Mouse (Mus musculus) lung, embryonic 14.5 days (tissue): ENCODE results near the gene Pdzd2. TPM values are rescaled to one million over a fixed set of nuclear protein-coding genes. Genes with fewer than 3 reads are reported as not detected.
A peak's percentile ranks its signal among the peaks of the same experiment; 100 is the strongest.

Experiments
- ATAC-seq: fragments of 200-750 bp; cut with Nextera tagmentation; 2 replicates; pipeline ENCODE4 v1.8.0; 2017; ENCODE audit warnings: mild to moderate bottlenecking, moderate TSS enrichment, moderate library complexity; ENCODE audit not compliant: insufficient read depth
- DNase-seq: peaks from one replicate; pipeline ENCODE4 v3.0.0-alpha.2; 2015
- H3K27ac ChIP-seq: fragments of 300-500 bp; sonication (generic); 2 replicates; pipeline ENCODE4 v1.5.1; 2014; ENCODE audit warnings: low read depth, mild to moderate bottlenecking, moderate library complexity
- H3K27me3 ChIP-seq: fragments of 300-500 bp; sonication (generic); 2 replicates; pipeline ENCODE4 v1.6.1; 2014; ENCODE audit warnings: low read length, control low read depth; ENCODE audit not compliant: insufficient read depth
- H3K36me3 ChIP-seq: fragments of 300-500 bp; sonication (generic); 2 replicates; pipeline ENCODE4 v1.6.1; 2014; ENCODE audit warnings: control low read depth; ENCODE audit not compliant: insufficient read depth
- H3K4me1 ChIP-seq: fragments of 300-500 bp; sonication (generic); 2 replicates; pipeline ENCODE4 v1.6.1; 2014; ENCODE audit warnings: antibody characterized with exemption, control low read depth; ENCODE audit not compliant: insufficient read depth
- H3K4me2 ChIP-seq: fragments of 300-500 bp; sonication (generic); 2 replicates; pipeline ENCODE4 v1.6.1; 2014; ENCODE audit warnings: mild to moderate bottlenecking
- H3K4me3 ChIP-seq: fragments of 300-500 bp; sonication (generic); 2 replicates; pipeline ENCODE4 v1.5.1; 2014; ENCODE audit warnings: low read depth, low read length
- H3K9ac ChIP-seq: fragments of 300-500 bp; sonication (generic); 2 replicates; pipeline ENCODE4 v1.6.1; 2014
- H3K9me3 ChIP-seq: fragments of 300-500 bp; sonication (generic); 2 replicates; pipeline ENCODE4 v1.6.1; 2016; ENCODE audit warnings: low read depth, low read length, control low read depth
- CTCF ChIP-seq: IDR thresholded peaks from 2 replicates; pipeline ENCODE4 v1.5.1; 2016; ENCODE audit warnings: antibody characterized with exemption, low read depth
- WGBS: fragments of 180-500 bp; shearing (Covaris S2); extraction: QIAGEN DNeasy Blood & Tissue Kit; methylation state at CpG from one replicate; pipeline ENCODE4 v1.1.7; 2014; 5-methylcytosine and 5-hydroxymethylcytosine counted together
- polyA plus RNA-seq: library from polyadenylated mRNA; unstranded; fragments of >200 nt; fragmentation: Nextera tagmentation; extraction: Ambion mirVana; gene quantifications from 2 replicates; pipeline ENCODE4 v1.2.1, GENCODE M21; 2014

Gene Pdzd2
- polyA plus RNA-seq, 1 experiment from 2014 or later = 24.1 TPM

DNA sequence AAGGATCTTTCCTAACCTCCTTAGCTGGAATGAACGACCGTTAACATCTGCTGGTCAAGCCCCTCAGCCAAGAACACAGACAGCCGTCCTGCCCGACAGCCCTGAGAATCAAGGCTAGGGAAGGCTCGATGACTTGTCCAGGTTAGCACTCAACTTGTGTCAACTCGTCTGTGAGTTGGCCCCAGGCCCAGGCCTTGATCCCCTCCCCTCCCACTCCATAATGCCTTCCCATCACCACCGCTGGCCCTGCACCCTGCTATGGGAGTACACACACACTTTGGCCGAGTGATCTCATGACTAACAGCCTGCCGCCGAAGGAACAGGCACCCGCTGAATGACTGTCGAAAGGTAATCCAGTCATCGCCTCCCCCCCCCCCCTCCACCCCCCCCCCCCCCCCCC is 355.0 kb downstream of the Pdzd2 start:
- DNase-seq (no peak), ATAC-seq (no peak)
- Histone ChIP-seq H3K27me3 (no peaks in the 10 kb centered on the region), H3K9me3 (no peaks in the 10 kb centered on the region), H3K4me1 (no peaks in the 10 kb centered on the region), H3K4me2 (no peak overlapping the region), H3K9ac (no peak overlapping the region), H3K4me3 (no peak overlapping the region), H3K27ac (no peak overlapping the region), H3K36me3 (peaks cover 5% of the 10 kb centered on the region; the same call in 1 of the 2 replicates)
- 48% methylated on average over 13 of the region's 13 CpGs for WGBS
- no peak for TF ChIP-seq CTCF

GRCm38 (mm10) chr15:12380548-12380947 is 359.2 kb downstream of the Pdzd2 start:
- Histone ChIP-seq H3K4me1 (peaks cover 11% of the 10 kb centered on the region), H3K4me2 (no peak overlapping the region), H3K4me3 (no peak overlapping the region), H3K27me3 (no peaks in the 10 kb centered on the region), H3K9ac (no peak overlapping the region), H3K27ac (no peak overlapping the region), H3K9me3 (no peaks in the 10 kb centered on the region), H3K36me3 (no peaks in the 10 kb centered on the region)
- peak; percentile 59 for TF ChIP-seq CTCF
- DNase-seq (peak; percentile 56), ATAC-seq (no peak)
- 49% methylated on average over 5 of the region's 5 CpGs for WGBS

- H3K27me3 ChIP-seq = no peaks in the 10 kb centered on the region
- H3K4me2 ChIP-seq = no peak overlapping the region
- ATAC-seq (no peak), DNase-seq (no peak)
- 94% methylated on average over 3 of the region's 3 CpGs for WGBS
- H3K4me1 ChIP-seq = peaks cover 11% of the 10 kb centered on the region
- no peak overlapping the region for H3K4me3 ChIP-seq
- no peak for TF ChIP-seq CTCF
- no peaks in the 10 kb centered on the region for H3K9me3 ChIP-seq
- H3K9ac ChIP-seq = no peak overlapping the region
- H3K36me3 ChIP-seq = no peaks in the 10 kb centered on the region
- no peak overlapping the region for H3K27ac ChIP-seq
These were observed 359.7 kb downstream of the Pdzd2 start for GRCm38 (mm10) chr15:12380057-12380456.

- H3K27ac ChIP-seq = no peak overlapping the region
- TF ChIP-seq CTCF = no peak
These were observed 361.9 kb downstream of the Pdzd2 start for GRCm38 (mm10) chr15:12377800-12378199.

DNA sequence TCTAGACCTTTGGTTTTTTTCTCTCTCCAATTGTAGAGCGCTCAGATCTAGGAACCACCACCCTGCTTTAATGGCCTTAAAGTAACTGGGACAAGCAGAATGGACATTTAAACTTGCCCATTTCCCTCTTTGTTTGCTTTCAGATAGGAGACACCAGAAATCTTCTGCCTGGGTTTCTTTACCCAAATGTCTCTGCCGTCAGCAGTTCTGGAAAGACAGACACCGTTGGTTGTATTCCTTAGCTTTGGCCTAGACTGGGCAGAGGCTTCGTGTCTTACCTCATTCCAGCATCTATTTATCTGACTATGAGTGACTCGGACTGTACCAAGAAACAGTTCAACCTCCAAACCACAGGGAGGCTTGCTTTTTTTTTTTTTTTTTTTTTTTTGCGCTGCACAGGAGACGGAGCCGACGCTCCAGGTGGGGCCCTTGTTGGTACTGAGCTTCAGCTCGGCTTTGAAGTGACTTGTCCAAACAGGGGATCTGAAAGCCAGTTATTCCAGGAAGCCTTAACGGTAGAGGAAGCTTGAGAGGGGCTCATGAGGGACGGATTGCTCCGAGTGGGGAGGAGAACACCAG is 363.1 kb downstream of the Pdzd2 start:
- DNase-seq (no peak), ATAC-seq (no peak)
- 40% methylated on average over 13 of the region's 13 CpGs for WGBS
- no peak; the same call in 1 of the 2 replicates for TF ChIP-seq CTCF
- H3K27ac ChIP-seq = peak overlapping the region; percentile 12; the same call in 1 of the 2 replicates
- H3K9me3 ChIP-seq = no peaks in the 10 kb centered on the region
- no peak overlapping the region; the same call in 1 of the 2 replicates for H3K4me3 ChIP-seq
- H3K27me3 ChIP-seq = no peaks in the 10 kb centered on the region
- no peak overlapping the region for H3K9ac ChIP-seq
- peaks cover 11% of the 10 kb centered on the region for H3K4me1 ChIP-seq
- peaks cover 2% of the 10 kb centered on the region; the same call in 1 of the 2 replicates for H3K36me3 ChIP-seq
- peak overlapping the region; percentile 65; the same call in 1 of the 2 replicates for H3K4me2 ChIP-seq

More at GRCm38 (mm10) chr15:12377800-12378199, 361.9 kb downstream of the Pdzd2 start:
- Histone ChIP-seq H3K9ac (no peak overlapping the region), H3K4me2 (no peak overlapping the region), H3K9me3 (no peaks in the 10 kb centered on the region), H3K36me3 (peaks cover 2% of the 10 kb centered on the region; the same call in 1 of the 2 replicates), H3K4me3 (no peak overlapping the region), H3K4me1 (peaks cover 11% of the 10 kb centered on the region), H3K27me3 (no peaks in the 10 kb centered on the region)
- no peak for DNase-seq
- ATAC-seq = no peak
- WGBS = 81% methylated on average over 10 of the region's 10 CpGs

DNA sequence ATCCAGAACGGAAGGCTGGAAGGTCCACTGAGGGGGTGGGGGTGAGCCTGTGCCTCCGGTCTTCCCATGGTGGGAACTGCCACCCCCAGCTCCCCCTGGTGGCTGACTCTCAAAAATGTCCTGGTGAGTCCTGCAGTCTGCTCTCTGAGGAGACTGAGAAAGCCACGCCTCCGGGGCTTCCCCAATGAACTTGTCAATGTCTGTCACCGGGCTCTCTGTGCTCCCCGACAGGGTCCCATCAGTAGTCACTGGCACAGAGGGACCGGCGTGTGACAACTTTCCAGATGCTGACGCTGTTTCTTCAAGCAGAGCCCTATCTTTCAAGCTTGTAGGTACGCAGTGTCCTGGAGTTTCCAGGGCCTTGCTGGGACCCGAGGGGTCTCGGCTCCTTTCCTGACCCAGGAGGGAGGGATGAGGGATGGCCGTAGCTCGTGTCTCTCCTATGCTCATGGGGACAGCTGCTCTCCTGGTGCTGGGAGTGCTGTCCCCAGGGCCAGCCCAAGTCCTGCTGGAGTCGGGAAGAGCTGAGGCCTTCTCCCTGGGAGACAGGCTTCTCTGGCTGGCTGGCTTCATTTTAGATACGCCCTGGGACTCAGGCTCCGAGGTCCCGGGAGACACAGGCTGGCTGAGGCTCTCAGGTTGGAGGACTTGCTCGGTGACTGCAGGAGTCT is 363.9 kb downstream of the Pdzd2 start:
- Histone ChIP-seq H3K27ac (peak overlapping the region; percentile 52; the same call in 1 of the 2 replicates), H3K9me3 (no peaks in the 10 kb centered on the region), H3K9ac (peak overlapping the region; percentile 48), H3K27me3 (no peaks in the 10 kb centered on the region), H3K4me2 (peak overlapping the region; percentile 65), H3K4me1 (peaks cover 11% of the 10 kb centered on the region), H3K36me3 (peaks cover 2% of the 10 kb centered on the region; the same call in 1 of the 2 replicates), H3K4me3 (peak overlapping the region; percentile 31)
- DNase-seq (peak; percentile 98), ATAC-seq (peak; percentile 91)
- 5% methylated on average over 19 of the region's 19 CpGs for WGBS
- TF ChIP-seq CTCF = peak; percentile 89

GRCm38 (mm10) chr15:12374916-12375315 is 364.8 kb downstream of the Pdzd2 start:
- peak overlapping the region; percentile 40 for H3K9ac ChIP-seq
- WGBS = 57% methylated on average over 18 of the region's 18 CpGs
- H3K4me1 ChIP-seq = peaks cover 11% of the 10 kb centered on the region
- no peak for TF ChIP-seq CTCF
- H3K4me2 ChIP-seq = peak overlapping the region; percentile 65
- no peaks in the 10 kb centered on the region for H3K27me3 ChIP-seq
- DNase-seq = no peak
- no peak overlapping the region for H3K27ac ChIP-seq
- no peaks in the 10 kb centered on the region for H3K9me3 ChIP-seq
- H3K4me3 ChIP-seq = peak overlapping the region; percentile 31
- H3K36me3 ChIP-seq = peaks cover 2% of the 10 kb centered on the region; the same call in 1 of the 2 replicates
- ATAC-seq = no peak
